Mouse (Mus musculus) urinary bladder, postnatal 36 days (tissue): ENCODE data around the gene Srsf12.

Experiments used
- DNase-seq, 2 experiments: peaks; one replicate each; pipeline ENCODE4 v3.0.0; 2022; ENCODE audit warnings: low spot score in 2 of 2, mixed read lengths in 1 of 2

Srsf12 gene

DNA sequence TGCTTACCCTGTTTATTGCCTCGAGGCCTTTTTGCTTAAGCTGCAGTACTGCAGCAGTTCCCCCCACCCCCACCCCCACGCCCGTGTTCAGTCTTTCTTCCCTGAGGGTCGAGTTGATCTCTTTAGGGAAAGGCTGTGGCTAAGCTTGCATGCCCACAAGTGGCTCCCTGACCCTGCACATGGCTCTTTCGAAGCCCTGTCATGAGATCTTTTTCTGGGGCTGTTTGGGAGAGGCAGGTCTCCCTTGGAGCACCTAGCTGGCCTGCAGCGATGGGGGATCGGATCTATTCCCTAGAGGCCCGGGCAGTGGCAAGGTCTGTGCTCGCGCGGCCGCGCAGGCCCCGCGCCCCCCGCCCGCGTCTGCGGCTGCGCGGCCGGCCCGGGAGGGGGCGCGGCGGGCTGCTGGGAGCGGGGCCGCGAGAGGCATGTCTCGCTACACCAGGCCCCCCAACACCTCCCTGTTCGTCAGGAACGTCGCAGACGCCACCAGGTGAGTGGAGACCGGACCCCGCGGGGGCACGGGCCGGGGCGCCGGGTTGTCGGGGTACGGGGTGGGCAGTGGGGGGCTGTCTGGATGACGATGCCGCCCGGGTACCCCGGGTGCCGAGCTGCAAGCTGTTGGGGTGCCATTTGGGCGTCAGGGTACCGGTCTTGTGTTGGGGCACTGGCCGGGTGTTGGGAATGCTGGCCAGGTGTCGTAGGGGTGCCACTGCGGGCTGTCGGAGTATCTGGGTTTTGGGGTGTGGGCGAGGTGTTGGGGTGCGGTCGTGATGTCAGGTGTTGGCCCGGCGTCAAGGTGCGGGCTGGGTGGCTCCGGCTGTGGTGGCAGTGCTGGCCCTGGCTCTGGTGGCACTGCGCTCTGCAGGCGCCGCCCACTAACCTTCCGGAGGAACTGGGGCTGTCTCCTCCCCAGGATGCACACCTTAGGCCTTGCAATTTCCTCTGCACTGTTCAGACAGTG is at the start of gene Srsf12:
Gene Srsf12 (plus strand): TSS at position 111 of the 961 bp plus-strand sequence.
- DNase-seq, result peak in 1 of 2 experiments; percentile 2

- no peak for DNase-seq
Measured at GRCm38 (mm10) chr4:33183477-33183876, 25.3 kb upstream of the Srsf12 start.

DNA sequence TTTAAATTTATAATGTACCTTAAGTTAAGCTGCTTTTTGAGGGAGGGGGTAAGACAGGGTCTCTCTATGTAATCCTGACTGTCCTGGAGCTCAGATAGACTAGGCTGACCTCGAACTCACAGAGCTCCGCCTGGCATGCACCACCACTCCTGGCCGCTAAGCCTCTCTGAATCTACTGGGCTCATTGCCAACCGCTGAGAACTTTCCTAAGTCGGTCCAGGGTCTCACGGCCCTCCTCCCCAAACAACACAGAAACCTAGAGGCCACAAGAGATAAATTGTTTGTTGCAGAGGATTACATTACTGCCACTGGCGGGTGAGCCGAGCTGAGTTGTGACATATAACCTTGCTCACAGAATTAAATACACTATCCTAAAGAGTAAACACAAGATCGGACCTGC is 20.6 kb upstream of the Srsf12 start:
- peak in 1 of 2 experiments; percentile 27 for DNase-seq

- DNase-seq, result peak; percentile 73 to 87
Measured at GRCm38 (mm10) chr4:33188781-33189734, 19.7 kb upstream of the Srsf12 start.

- no peak for DNase-seq
Measured at GRCm38 (mm10) chr4:33189735-33190036, 19.1 kb upstream of the Srsf12 start, which contains the start of gene Pm20d2. Pm20d2 (minus strand) TSS chr4:33189737.

DNA sequence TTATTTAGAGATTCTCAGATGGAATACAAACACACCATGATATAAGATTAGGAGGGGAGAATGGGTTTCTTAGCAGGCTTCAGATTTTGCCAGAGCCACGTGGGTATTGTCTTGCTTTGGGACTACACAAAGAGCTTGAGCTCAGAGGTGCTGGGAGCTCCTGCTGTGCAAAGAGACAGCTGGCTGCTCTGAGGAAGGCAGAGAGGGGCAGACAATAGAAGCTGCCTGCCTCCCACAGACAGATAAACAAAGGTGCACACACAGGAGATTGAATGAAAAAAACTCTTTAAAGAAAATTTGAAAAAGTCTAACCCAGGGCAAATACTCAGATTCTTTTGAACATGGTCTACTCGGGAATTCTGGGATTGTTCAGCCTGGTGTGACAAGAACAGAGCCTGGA is 10.7 kb upstream of the Srsf12 start:
- no peak for DNase-seq

DNA sequence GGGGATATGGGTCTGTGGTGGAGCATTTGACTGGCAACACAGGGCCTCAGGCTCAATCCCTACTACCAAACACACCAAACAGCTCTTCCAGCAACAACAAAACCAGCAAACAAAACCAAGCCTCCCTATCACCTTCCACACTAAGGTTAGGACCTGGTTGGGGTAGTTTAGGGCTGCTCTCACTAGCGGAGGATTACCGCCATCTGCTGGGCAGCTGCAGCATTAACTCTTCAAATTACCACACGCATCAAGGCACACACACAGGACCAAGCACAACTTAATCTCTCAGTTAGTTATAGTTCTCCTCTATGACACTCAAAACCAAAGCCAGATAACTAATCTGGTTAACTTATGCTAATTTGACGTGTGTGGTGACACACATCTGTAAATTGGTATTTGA is 4.1 kb upstream of the Srsf12 start:
- DNase-seq, result peak in 1 of 2 experiments; percentile 27

GRCm38 (mm10) chr4:33207551-33207950 is 1.2 kb upstream of the Srsf12 start:
- DNase-seq, result no peak

- DNase-seq, result no peak
Measured at GRCm38 (mm10) chr4:33221847-33222246, 13.1 kb downstream of the Srsf12 start.

DNA sequence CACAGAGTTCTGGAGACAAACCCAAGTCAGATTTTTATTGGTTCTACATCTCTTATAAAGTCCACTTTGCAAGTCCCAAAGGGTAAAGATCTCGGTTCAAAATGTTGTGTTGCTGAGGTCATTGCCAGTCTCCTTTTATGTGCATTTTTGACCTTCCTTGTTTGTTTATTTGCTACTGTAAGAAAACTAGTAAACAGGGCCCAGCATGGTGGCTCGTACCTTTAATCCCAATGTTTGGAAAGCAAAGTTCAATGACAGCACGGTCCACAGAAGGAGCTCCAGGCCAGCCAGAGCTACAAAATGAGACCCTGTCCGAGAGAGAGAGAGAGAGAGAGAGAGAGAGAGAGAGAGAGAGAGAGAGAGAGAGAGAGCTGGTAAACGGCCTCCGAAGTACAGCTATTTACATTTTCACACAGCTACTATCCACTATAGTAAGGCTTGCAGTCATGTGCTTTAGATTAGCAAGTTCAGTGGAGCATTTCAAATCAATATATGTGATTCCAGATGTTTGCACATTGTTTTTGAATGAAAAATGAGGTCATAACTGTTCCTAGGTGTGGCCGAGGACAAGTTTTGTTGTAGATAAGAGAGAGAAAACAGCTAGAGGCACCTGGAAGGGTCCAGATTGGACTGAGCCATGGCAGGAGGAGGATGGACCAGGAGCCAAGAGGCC is 15.3 kb downstream of the Srsf12 start:
- no peak for DNase-seq

DNA sequence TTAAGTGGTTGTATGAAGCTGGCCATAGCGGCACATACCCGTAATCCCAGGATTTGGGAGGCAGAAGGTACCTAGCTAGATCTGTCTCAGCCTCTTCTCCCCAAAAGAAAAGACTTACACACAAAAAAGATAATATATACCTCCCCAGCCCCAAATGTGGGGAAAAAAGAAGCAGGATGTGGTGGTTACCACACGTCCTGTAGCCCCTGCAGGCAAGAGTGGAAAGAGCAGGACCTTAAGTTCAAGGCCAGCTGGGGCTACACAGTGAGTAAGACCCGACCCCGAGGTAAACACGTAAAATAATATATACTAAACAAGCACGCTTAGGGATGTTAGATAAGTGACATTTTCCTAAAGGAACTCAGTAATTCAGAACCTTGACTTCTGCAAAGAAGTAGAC is 18.4 kb downstream of the Srsf12 start:
- no peak for DNase-seq

DNA sequence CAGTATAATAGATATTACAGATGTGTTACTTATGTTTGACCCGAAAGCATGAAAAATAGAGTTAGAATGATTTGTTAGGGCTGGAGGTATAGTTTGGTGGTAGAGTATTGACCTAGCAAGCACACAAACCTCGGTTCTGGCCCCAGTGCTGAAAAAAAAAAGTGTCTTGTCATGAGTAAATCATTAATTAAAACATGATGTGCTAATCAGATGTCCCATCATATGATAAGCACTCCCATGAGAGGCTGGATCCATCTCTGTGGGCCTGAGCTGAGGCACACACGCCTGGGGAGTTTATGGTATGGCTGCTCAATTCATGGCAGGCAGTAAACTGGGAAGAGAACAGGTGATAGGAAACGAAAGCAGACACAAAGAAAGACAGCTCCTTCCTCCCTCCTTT is 20.8 kb downstream of the Srsf12 start:
- DNase-seq, result no peak

- DNase-seq, result no peak
Measured at GRCm38 (mm10) chr4:33230881-33231280, 22.1 kb downstream of the Srsf12 start.

- peak in 1 of 2 experiments; percentile 18 for DNase-seq
Measured at GRCm38 (mm10) chr4:33242536-33242935, 33.7 kb downstream of the Srsf12 start.

DNA sequence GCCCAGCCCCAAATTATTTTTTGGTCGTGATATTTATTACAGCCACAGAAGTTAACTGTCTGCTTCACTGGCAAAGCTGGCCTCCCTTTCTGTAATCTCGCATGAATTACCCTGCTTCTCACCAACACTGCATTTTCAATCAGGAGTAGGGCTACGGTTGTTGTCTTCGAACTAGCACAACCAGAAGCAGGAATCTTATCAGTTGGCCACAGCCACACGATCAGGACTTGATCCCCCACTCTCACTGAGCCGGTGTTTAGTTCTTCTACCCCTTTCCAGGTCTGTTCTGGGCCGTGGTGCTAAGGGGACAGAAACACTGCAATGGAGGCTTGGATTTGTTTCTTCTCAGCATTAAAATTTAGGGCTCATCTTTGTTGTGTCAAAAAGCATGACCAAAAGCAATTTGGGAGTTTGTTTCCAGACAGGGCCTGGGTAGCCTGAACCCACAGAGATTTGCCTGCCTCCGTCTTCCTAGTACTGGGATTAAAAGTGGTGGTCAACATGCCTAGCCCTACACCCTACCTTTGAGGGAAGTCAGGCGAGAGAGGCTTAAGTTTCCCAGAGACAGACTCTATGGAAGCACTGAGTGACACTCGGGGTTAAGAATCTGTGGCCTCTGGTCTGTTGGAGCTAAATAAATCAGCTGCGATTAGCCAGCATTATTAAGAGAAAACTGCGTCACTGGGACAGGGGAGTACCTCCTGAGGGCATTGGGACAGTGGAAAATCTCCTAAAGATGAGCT is 34.4 kb downstream of the Srsf12 start:
- DNase-seq, result no peak

GRCm38 (mm10) chr4:33243921-33244320 is 35.1 kb downstream of the Srsf12 start:
- DNase-seq, result no peak

- no peak for DNase-seq
Measured at GRCm38 (mm10) chr4:33245853-33246395, 37.1 kb downstream of the Srsf12 start.

GRCm38 (mm10) chr4:33247479-33248053 is 38.8 kb downstream of the Srsf12 start:
- peak; percentile 96 to 99 for DNase-seq

- peak; percentile 95 to 98 for DNase-seq
Measured at GRCm38 (mm10) chr4:33248062-33248889, 39.5 kb downstream of the Srsf12 start.
